Mouse (Mus musculus) frontal cortex, postnatal 36 days (tissue): Measurements from ENCODE around the gene Ciart.
"Not testable (repeated sequence)": the region's sequence is repeated elsewhere in the genome, so short reads cannot be mapped to it uniquely, and the experiment has no call there.

Source experiments
- DNase-seq, 2 experiments: peaks; one replicate each; pipeline ENCODE4 v3.0.0; 2022; ENCODE audit warnings: low spot score in 2 of 2

The Ciart gene

DNA sequence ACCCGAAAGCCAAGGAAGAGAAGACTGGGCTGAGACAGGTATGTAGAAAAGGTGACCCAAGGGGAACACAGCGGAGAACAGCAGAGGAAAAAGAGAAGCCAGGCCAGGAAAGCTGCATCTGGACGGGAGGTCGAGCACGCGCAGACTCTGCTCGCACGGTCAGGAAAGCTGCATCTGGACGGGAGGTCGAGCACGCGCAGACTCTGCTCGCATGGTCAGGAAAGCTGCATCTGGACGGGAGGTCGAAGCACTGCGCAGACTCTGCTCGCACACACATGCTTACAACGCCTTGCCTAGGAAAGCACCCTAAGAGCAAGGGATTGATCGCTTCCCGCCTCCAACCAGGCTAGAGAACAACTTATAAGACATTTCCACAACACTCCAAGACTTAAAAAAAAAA lies 16.5 kb downstream of the Ciart start:
- no peak for DNase-seq

GRCm38 (mm10) chr3:95865050-95865449 lies 17.0 kb downstream of the Ciart start:
- DNase-seq = peak; percentile 68 to 89

DNA sequence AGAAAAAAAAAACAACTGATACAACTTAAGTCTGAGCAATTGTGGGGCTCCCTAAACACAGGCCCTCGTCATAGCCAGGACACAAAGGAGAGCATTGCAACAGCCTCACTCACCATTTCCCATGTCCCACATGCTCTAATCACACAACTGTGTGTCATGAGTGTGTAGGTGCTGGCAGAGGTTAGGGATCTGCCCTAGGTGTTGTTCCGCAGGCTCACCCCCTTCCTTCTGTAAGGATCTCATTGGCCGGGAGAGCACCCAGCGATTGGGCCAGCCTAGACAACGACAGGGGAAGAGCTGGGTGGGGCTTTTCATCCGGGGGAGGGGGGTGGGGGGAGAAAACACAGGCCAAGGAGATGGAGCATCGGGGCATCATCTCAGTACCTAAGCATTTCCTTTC lies 18.5 kb downstream of the Ciart start:
- no peak for DNase-seq

DNA sequence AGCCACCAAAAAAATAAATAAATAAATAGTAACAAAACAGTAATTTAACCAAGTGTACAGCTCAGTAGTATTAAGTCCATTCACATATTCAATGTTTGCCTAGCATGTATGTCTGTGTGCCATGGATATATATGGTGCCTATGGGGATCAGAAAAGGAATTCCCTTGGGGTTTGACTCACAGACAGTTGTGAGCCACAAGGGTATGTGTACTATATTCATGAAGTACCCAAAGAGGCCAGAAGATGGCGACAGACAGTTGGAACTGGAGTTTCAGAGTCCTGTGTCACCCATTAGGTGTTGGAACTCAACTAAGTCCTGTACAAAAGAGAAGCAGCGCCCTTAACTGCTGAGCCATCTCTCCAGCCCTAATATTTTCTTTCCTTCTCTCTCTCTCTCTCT lies 20.3 kb downstream of the Ciart start:
- peak in 1 of 2 experiments; percentile 76 for DNase-seq

DNA sequence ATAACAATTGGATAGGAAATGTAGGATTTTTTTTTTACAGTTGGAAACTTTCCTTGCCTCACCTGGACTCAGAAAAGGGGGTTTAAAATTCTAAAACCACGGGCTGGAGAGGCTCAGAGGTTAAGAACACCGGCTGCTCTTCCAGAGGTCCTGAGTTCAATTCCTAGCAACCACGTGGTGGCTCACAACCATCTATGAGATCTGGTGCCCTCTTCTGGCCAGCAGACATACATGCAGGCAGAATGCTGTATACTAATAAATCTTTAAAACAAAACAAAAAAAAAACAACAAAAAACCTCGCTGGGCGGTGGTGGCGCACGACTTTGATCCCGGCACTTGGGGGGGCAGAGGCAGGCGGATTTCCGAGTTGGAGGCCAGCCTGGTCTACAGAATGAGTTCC lies 20.8 kb downstream of the Ciart start:
- DNase-seq = no peak

GRCm38 (mm10) chr3:95860323-95860722 lies 21.7 kb downstream of the Ciart start:
- DNase-seq = no peak

DNA sequence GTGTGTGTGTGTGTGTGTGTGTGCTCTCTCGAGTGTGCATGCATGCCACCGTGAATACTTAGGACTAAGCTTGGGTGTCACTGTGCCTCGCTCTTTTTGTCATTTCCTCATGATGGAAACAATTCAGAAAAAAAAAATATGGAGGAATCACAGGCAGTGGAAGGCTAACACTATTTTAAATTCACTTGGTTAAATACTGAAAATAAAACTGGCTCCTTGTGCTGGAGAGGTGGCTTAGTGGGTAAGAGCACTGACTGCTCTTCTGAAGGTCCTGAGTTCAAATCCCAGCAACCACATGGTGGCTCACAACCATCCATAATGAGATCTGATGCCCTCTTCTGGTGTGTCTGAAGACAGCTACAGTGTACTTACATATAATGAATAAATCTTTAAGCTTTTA lies 23.8 kb downstream of the Ciart start:
- not testable (repeated sequence) for DNase-seq

DNA sequence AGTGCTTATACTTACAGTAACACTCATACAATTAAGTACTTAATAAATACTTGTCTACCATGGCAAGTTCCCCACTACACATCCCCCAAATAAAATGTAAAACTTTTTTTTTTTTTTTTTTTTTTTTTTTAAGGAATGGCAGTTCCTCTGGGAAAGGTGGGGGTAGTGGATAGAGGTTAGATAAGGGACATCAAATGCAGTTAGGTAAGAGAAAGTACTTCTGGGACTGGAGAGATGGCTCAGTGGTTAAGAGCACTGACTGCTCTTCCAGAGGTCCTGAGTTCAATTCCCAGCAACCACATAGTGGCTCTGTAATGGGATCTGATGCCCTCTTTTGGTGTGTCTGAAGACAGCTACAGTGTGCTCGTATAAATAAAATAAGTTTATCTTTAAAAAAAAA lies 25.0 kb downstream of the Ciart start:
- DNase-seq = not testable (repeated sequence)

GRCm38 (mm10) chr3:95856115-95856514 lies 25.9 kb downstream of the Ciart start:
- DNase-seq = no peak

DNA sequence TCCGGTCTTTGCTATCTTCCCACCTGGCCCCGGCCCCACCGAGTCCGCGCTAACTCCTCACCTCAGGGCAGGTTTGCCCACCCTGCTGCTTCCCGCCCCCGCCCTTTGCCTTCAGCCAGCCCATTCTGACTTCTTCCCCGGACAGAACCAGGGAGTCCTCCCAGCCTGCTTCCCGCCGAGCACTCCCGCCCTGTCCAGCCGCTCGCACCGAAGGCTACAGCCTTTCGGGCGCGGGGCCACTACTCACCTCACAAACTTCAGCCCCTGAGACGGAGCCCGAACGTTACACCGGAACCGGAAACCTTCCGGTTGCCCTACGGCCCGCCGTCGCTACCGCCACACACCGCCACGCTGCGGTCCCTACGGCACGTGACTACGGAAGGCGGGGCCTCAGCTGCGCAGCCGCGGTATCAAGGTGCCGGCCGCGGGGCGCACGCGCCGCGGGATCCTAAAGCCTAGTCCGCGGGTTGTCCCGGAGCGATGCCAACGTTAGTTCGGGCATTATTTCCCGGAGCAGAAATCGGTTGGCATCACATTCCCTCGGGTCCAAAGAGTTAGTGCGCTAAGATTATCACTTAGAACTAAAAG lies 26.5 kb downstream of the Ciart start, which contains the start of gene Prpf3:
Gene Prpf3, minus strand, starts transcription at position 384 of the 588 bp plus-strand sequence.
- peak; percentile 95 to 96 for DNase-seq

- no peak for DNase-seq
Measured at GRCm38 (mm10) chr3:95851317-95851716, 30.7 kb downstream of the Ciart start.

GRCm38 (mm10) chr3:95850611-95851010 lies 31.4 kb downstream of the Ciart start:
- no peak for DNase-seq

GRCm38 (mm10) chr3:95842503-95843214 lies 39.4 kb downstream of the Ciart start:
- no peak for DNase-seq

DNA sequence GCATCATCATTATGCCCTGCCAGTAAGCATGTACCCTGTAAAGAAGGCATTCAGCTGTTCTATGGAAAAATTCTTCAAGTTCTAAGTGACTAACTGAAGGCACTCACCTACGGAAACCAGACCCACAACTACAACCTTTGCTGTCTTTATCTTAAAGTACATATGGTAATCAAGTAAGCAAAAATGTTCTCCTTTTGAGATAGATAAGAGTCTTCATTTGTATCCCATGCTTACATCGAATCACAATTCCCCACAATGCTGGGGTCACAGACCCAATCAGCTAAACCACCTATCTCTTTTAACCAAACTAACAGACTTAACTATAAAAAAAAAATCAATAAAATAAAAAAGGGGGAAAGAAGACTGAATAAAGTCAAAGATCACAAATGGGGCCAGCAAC lies 42.8 kb downstream of the Ciart start:
- DNase-seq = no peak

GRCm38 (mm10) chr3:95829053-95829452 lies 53.0 kb downstream of the Ciart start:
- DNase-seq = no peak
